Mouse (Mus musculus) stomach, embryonic 16.5 days (tissue): ENCODE results near the gene Gm45208. TPM values are rescaled to one million over a fixed set of nuclear protein-coding genes. Genes with fewer than 3 reads are reported as not detected.

ENCODE experiments used
- ATAC-seq: fragments of 200-750 bp; cut with Nextera tagmentation; 2 replicates; pipeline ENCODE4 v1.8.0; 2017; ENCODE audit warnings: moderate number of reproducible peaks, moderate TSS enrichment; ENCODE audit not compliant: insufficient read depth, low FRiP score
- H3K27ac ChIP-seq: fragments of 300-500 bp; sonication (generic); 2 replicates; pipeline ENCODE4 v1.5.1; 2014; ENCODE audit warnings: low read length
- H3K27me3 ChIP-seq: fragments of 300-500 bp; sonication (generic); 2 replicates; pipeline ENCODE4 v1.6.1; 2014; ENCODE audit warnings: low read length, control low read depth, mixed read lengths; ENCODE audit not compliant: control insufficient read depth, insufficient read depth
- H3K36me3 ChIP-seq: fragments of 300-500 bp; sonication (generic); 2 replicates; pipeline ENCODE4 v1.6.1; 2014; ENCODE audit warnings: low read length; ENCODE audit not compliant: control insufficient read depth, insufficient read depth
- H3K4me1 ChIP-seq: fragments of 300-500 bp; sonication (generic); 2 replicates; pipeline ENCODE4 v1.6.1; 2014; ENCODE audit warnings: low read length, control low read depth, mixed read lengths; ENCODE audit not compliant: control insufficient read depth, insufficient read depth
- H3K4me2 ChIP-seq: fragments of 300-500 bp; sonication (generic); 2 replicates; pipeline ENCODE4 v1.6.1; 2014; ENCODE audit warnings: low read depth, low read length, mixed read lengths
- H3K4me3 ChIP-seq: fragments of 300-500 bp; sonication (generic); replicated peaks from 2 replicates; pipeline ENCODE4 v1.5.1; 2014; ENCODE audit warnings: mild to moderate bottlenecking, low read length
- H3K9ac ChIP-seq: fragments of 300-500 bp; sonication (generic); 2 replicates; pipeline ENCODE4 v1.6.1; 2014; ENCODE audit warnings: low read length
- H3K9me3 ChIP-seq: fragments of 300-500 bp; sonication (generic); replicated peaks from 2 replicates; pipeline ENCODE4 v1.6.1; 2016; ENCODE audit warnings: low read length, control low read depth; ENCODE audit not compliant: control insufficient read depth
- WGBS: fragments of 180-500 bp; shearing (Covaris S2); extraction: QIAGEN DNeasy Blood & Tissue Kit; methylation state at CpG from one replicate; pipeline ENCODE4 v1.1.7; 2014; 5-methylcytosine and 5-hydroxymethylcytosine counted together
- polyA plus RNA-seq: library from polyadenylated mRNA; unstranded; fragments of >200 nt; fragmentation: Nextera tagmentation; extraction: Ambion mirVana; gene quantifications from 2 replicates; pipeline ENCODE4 v1.2.1, GENCODE M21; 2015

Gm45208 gene
- polyA plus RNA-seq, 1 experiment from 2014 or later: not detected

DNA sequence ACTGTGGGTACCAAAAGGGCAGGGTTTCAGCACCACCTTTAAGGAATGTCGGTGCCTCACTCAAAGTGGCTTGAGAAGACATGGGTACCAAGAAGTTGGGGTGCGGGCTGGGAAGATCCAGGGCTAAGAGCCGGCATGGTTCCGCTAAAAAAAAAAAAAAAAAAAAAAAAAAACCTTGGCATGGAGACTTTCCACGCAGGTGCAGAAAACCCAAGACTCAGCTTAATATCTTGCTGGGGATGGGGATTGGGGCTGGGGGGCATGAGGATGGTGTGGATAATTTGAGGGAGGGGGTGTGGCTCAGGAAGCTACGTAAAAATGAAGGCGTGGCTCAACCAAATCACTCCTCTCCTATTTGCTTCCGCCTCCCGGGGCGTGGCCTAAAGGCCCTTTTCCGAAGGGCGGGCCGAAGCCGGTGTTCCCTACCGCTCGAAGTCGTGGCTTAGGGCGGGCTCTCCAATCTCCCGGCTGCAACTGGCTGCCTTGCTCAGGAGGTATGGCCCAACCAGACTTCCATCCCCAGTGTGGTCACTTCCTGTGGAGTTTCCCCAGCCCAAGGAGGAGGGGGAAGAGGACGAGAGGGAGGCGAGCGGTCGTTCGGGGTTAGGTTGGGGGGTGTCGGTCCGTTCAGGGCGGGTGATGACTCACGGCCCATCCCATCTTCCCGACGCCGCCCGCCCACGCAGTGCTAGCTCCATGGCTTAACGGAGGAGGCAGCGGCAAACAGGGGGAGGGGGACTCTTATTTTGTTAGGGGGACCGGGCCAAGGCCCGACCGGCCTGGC is 40.3 kb downstream of the Gm45208 start, which contains the start of gene Tfe3:
TSS of gene Tfe3 (plus strand) at position 424 of the 784 bp plus-strand sequence.
- peak within 1 kb of the TSS; percentile 81 for H3K9ac ChIP-seq
- 17% methylated on average over 38 of the region's 38 CpGs for WGBS
- peaks cover 19% of the 10 kb centered on the region; the same call in 1 of the 2 replicates for H3K4me1 ChIP-seq
- H3K36me3 ChIP-seq: peaks cover 1% of the 10 kb centered on the region; the same call in 1 of the 2 replicates
- H3K4me2 ChIP-seq: peak within 1 kb of the TSS; percentile 61
- H3K9me3 ChIP-seq: no peaks in the 10 kb centered on the region
- peak; percentile 96 for ATAC-seq
- H3K4me3 ChIP-seq: peak within 1 kb of the TSS; percentile 70
- peak within 1 kb of the TSS; percentile 73 for H3K27ac ChIP-seq
- H3K27me3 ChIP-seq: no peaks in the 10 kb centered on the region

DNA sequence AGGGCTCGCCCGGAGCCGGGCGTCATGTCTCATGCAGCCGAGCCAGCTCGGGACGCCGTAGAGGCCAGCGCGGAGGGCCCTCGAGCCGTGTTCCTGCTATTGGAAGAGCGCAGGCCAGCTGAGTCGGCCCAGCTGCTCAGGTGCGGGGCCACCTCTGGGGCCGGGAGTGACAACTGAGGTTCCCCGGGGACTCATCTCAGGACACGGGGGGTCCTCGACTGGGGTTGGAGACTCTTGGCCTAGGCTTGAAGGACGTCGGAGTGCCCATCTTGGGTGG is 40.8 kb downstream of the Gm45208 start:
- no peaks in the 10 kb centered on the region for H3K9me3 ChIP-seq
- H3K4me3 ChIP-seq: peak overlapping the region; percentile 70
- WGBS: 6% methylated on average over 21 of the region's 21 CpGs
- H3K4me2 ChIP-seq: peak overlapping the region; percentile 61
- peak; percentile 5; the same call in 1 of the 2 replicates for ATAC-seq
- peaks cover 5% of the 10 kb centered on the region; the same call in 1 of the 2 replicates for H3K36me3 ChIP-seq
- H3K9ac ChIP-seq: peak overlapping the region; percentile 81
- H3K4me1 ChIP-seq: peaks cover 19% of the 10 kb centered on the region; the same call in 1 of the 2 replicates
- H3K27me3 ChIP-seq: no peaks in the 10 kb centered on the region
- peak overlapping the region; percentile 73 for H3K27ac ChIP-seq

DNA sequence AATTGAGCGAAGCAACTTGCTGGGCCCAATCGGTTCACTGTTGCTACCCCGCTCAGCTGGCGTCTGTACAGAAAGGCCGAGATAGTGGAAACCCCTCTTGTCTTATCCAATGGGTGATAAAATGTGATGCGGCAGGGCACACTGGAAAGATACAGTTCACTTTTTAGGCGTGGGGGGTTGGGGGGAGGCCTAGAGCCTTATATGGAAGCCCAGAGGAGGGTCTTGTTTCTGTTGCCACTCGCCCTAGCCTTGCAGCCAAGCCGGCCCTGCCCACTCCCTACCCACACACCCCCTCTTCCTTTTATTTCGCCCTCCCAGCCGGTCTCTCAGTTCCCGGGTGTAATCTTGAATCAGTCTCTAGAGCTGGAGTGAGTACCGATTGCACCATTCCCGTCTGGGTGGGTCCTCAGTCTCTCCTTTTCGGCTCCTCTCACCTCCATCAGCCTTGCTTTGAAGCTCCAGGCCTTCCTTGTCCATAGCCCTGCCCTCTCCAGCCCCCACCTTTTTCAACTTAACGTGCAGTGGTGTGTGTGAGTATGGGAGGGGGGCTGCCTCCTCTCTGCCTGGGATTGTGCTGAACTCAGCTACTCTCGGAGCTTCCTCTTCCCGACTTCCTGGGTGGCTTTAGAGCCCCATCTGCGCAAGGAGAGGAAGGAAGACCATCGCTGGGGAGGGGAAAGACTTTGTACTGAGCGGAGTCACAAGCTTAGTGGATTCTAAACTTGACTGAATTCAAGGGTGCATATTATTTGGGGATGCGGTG is 41.8 kb downstream of the Gm45208 start:
- no peak for ATAC-seq
- Histone ChIP-seq H3K4me3 (peak overlapping the region; percentile 70), H3K27ac (peak overlapping the region; percentile 73; the same call in 1 of the 2 replicates), H3K9me3 (no peaks in the 10 kb centered on the region), H3K9ac (peak overlapping the region; percentile 81), H3K4me1 (peaks cover 19% of the 10 kb centered on the region; the same call in 1 of the 2 replicates), H3K36me3 (peaks cover 5% of the 10 kb centered on the region; the same call in 1 of the 2 replicates), H3K4me2 (peak overlapping the region; percentile 61), H3K27me3 (no peaks in the 10 kb centered on the region)
- 13% methylated on average over 22 of the region's 22 CpGs for WGBS

DNA sequence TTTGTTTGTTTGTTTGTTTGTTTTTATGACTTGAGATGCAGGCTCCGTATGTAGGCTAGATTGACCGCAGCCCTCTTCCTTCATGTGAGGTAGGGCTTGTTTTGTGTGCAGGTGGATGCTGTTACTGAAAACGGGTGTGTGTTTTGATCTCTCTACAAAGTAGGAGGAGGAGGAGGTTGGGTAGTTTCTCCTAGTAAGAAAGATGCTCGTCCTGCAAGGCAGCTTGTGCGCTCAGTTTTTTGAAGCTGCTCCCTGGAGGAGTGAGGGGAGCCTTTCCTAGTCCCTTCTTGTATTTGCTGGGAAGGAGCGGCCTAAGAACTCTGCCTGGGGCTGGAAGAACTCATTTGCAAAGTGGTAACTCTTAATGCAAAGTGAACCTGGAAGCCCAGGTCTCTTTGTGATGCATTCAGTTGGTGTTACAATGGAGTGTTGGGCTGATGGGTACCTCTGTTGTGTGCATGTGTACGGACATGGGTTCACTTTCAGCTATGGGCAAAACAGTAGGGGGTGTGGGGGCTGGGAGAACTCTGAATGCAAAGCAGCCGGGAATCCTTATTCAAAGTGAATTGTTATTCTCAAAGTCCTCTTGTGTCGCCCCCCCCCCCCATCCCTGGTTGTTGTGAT is 42.7 kb downstream of the Gm45208 start:
- Histone ChIP-seq H3K4me3 (peak overlapping the region; percentile 70), H3K4me2 (peak overlapping the region; percentile 61), H3K27ac (0 out of 2 replicates have a peak overlapping the region, but pooled peaks have one; percentile 66), H3K9me3 (no peaks in the 10 kb centered on the region), H3K27me3 (no peaks in the 10 kb centered on the region), H3K9ac (peak overlapping the region; percentile 81), H3K4me1 (peaks cover 19% of the 10 kb centered on the region; the same call in 1 of the 2 replicates), H3K36me3 (peaks cover 5% of the 10 kb centered on the region; the same call in 1 of the 2 replicates)
- ATAC-seq: no peak
- 21% methylated on average over 9 of the region's 9 CpGs for WGBS

DNA sequence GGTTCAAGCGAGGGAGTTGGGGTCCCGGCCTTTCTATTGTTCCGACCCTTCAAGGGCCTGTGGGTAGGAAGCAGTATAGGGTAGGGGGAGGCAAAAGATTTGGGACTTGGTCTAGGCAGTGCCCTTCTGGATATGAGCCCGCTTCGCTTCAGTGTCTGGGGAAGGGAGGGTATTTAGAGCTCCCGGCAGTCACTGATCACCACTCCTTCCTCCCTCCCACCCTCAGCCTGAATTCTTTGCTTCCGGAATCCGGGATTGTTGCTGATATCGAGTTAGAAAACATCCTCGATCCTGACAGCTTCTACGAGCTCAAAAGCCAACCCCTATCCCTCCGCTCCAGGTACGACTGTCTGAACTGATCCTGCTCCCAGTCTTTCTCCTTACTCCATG is 43.2 kb downstream of the Gm45208 start:
- Histone ChIP-seq H3K4me3 (peak overlapping the region; percentile 70), H3K4me1 (peaks cover 19% of the 10 kb centered on the region; the same call in 1 of the 2 replicates), H3K4me2 (peak overlapping the region; percentile 61), H3K36me3 (peaks cover 7% of the 10 kb centered on the region; the same call in 1 of the 2 replicates), H3K27ac (peak overlapping the region; percentile 66; the same call in 1 of the 2 replicates), H3K9me3 (no peaks in the 10 kb centered on the region), H3K27me3 (no peaks in the 10 kb centered on the region), H3K9ac (peak overlapping the region; percentile 48; the same call in 1 of the 2 replicates)
- ATAC-seq: no peak
- 18% methylated on average over 13 of the region's 13 CpGs for WGBS

DNA sequence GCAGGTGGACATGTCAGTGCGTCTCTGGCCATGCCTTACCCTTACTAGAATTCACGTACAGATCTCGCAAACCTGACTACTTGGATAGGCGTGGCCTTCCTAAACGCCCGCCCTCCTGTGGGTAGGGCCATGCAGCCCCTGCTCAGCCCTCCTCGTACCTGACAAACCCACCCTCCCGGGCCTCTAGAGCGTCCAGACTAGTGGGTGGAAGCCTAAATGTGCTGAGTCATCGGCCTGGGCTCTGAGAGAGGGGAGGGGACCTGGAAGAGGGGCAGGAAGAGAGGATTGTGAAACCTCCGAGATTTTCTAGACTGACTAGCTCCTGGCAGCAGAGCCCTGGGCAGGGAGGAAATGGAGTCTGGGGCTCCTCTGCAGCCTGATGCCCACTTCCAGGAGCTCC is 43.7 kb downstream of the Gm45208 start:
- H3K27me3 ChIP-seq: no peaks in the 10 kb centered on the region
- peak overlapping the region; percentile 48; the same call in 1 of the 2 replicates for H3K9ac ChIP-seq
- H3K4me3 ChIP-seq: peak overlapping the region; percentile 70
- 5% methylated on average over 11 of the region's 11 CpGs for WGBS
- peaks cover 7% of the 10 kb centered on the region; the same call in 1 of the 2 replicates for H3K36me3 ChIP-seq
- H3K4me2 ChIP-seq: peak overlapping the region; percentile 61
- peak; percentile 62 for ATAC-seq
- H3K27ac ChIP-seq: peak overlapping the region; percentile 66; the same call in 1 of the 2 replicates
- H3K9me3 ChIP-seq: no peaks in the 10 kb centered on the region
- peaks cover 19% of the 10 kb centered on the region; the same call in 1 of the 2 replicates for H3K4me1 ChIP-seq

DNA sequence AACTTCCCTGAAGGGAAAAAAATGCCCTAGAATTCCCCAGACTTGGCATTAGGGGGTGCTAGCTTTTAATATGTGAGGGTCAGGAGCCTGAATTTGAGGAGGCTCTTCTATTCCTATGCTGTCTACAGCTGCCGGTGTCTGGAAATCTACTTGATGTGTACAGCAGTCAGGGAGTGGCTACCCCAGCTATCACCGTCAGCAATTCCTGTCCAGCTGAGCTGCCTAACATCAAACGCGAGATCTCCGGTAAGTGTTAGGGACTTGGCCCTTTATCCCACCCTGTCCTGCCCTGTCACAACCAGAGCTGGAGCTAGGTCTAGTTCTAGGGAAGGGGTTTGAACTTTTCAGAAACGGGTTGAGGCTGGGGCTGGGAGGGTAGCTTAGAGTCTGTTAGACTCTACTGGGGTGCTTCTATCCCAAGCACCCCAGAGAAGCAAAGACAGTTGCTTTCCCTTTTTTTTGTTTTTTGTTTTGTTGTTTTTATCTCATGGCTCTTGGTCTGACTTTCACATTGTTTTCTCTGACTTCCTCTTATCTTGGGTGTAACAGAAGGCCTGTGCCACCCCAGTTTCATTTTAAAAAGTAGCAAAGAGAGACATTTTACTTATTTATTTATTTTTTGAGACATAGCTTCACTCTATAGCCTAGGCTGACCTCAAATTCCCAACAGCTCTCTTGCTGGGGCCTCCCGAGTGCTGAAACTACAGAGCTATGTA is 47.4 kb downstream of the Gm45208 start:
- WGBS: 83% methylated on average over 7 of the region's 7 CpGs
- peaks cover 7% of the 10 kb centered on the region; the same call in 1 of the 2 replicates for H3K36me3 ChIP-seq
- no peak for ATAC-seq
- no peak overlapping the region for H3K4me2 ChIP-seq
- H3K9me3 ChIP-seq: no peaks in the 10 kb centered on the region
- no peak overlapping the region for H3K9ac ChIP-seq
- no peaks in the 10 kb centered on the region for H3K27me3 ChIP-seq
- no peak overlapping the region for H3K4me3 ChIP-seq
- peaks cover 13% of the 10 kb centered on the region; the same call in 1 of the 2 replicates for H3K4me1 ChIP-seq
- H3K27ac ChIP-seq: no peak overlapping the region

DNA sequence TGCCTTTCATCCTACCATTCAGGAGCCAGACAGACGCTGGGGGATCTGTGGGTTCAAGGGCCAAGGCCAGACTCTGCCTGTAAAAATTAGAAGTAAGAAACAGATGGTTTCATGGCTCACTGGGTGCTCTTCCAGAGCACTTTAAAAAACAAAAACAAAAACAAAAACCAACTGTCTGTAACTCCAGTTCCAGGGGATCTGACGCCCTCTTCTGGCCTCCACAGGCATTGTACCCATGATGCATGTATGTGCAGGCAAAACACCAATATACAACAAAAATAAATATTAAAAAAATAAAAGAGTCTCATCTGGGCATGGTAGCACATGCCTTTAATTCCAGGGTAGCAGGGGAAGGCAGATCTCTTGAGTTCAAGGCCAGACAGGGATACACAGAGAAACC is 50.7 kb downstream of the Gm45208 start:
- ATAC-seq: no peak
- Histone ChIP-seq H3K9ac (no peak overlapping the region), H3K4me1 (no peaks in the 10 kb centered on the region), H3K4me2 (no peak overlapping the region), H3K36me3 (0 out of 2 replicates have a peak, but pooled peaks cover 2% of the 10 kb centered on the region), H3K27me3 (no peaks in the 10 kb centered on the region), H3K9me3 (no peaks in the 10 kb centered on the region), H3K27ac (no peak overlapping the region), H3K4me3 (no peak overlapping the region)
- 50% methylated on average over 2 of the region's 2 CpGs for whole genome bisulfite sequencing
